25 mouse cellular contexts compared by ENCODE assay signal in the genomic region with DNA sequence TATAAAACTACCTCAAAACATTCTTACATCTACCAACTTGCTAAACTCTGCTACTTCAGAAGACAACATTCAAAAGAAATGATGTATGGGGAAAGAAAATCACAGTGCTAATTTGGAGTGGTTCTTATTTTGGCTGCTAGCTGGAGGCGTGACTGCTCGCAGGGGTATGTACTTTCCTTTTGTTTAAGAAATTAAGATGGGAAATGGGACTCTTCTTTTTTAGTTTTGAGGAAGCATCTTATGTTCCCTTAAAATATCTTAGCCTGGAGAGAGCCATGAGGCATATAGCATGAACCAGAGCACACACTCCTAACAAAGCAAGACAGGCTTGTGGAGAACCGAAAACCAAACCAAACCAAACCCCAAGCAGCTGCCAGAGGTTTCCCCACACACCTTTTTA.
DNase-seq lines count a peak whose midpoint lies in the region; ATAC-seq and TF ChIP-seq lines count a peak whose summit lies in the region.
"Had no signal": no experiment of that assay in that cellular context is flagged by ENCODE, and none has a peak within 500 bp of the region (broad histone marks: within the 10 kb centered on the region; RNA-seq: fewer than 3 reads in every experiment).

No protein-coding gene starts in this region.

- TF ChIP-seq CTCF in left cerebral cortex, adult 2 months (IDR thresholded peaks at IDR 0.05) = no peak
- no peak for TF ChIP-seq CTCF in cortical plate, adult 2 months (IDR thresholded peaks at IDR 0.05; ENCODE audit: extremely low read depth, insufficient read depth, low read length)

- H3K4me1 ChIP-seq in cortical plate, adult 2 months (ENCODE audit: control insufficient read depth, insufficient read depth, low read length) = peaks cover 19% of the 10 kb centered on the region
- H3K4me1 ChIP-seq: embryonic facial prominence, embryonic 10.5 days; forebrain, embryonic 13.5 days; forebrain, embryonic 15.5 days had no signal

- TF ChIP-seq POLR2A in cortical plate, adult 2 months (IDR thresholded peaks at IDR 0.05; ENCODE audit: extremely low read depth, insufficient read depth, low read length) = no peak

- peak overlapping the region; percentile 69 for H3K27ac ChIP-seq in left cerebral cortex, adult 2 months
- peak overlapping the region; percentile 43; the same call in 1 of the 2 replicates for H3K27ac ChIP-seq in cortical plate, adult 2 months (ENCODE audit: insufficient read depth, low read length)
- H3K27ac ChIP-seq: embryonic facial prominence, embryonic 10.5 days; embryonic facial prominence, embryonic 12.5 days; forebrain, embryonic 13.5 days; forebrain, embryonic 15.5 days had no signal

- no peak for DNase-seq in frontal cortex, postnatal 10 days (ENCODE audit: low spot score in 2 of 2)
- no peak for DNase-seq in left cerebral cortex, adult 2 months (ENCODE audit: extremely low spot score in 1 of 2, low spot score in 2 of 2)
- DNase-seq in left cerebral cortex, postnatal 4 days = no peak
- peak; percentile 60 for DNase-seq in brain, adult 2 months (ENCODE audit: low read depth, low spot score)
- DNase-seq in kidney, adult 9 months = no peak
- no peak for DNase-seq in urinary bladder, postnatal 25 days (ENCODE audit: low spot score)
- DNase-seq: adrenal gland, adult 8-10 months; adrenal gland, postnatal 14 days; adrenal gland, postnatal 36 days; B cell, adult 2 months; cerebellum, adult 11-12 months; cerebellum, adult 8-10 months; cerebellum, adult 9-11 months; cerebellum, postnatal 14 days; cerebellum, postnatal 36 days; forebrain, postnatal 0 days had no signal

- intact Hi-C loops in left cerebral cortex, adult 2 months (cut with DNase I) = loop anchor here (2.0 to 5.0 kb wide), 2 partner anchors 78 to 140 kb away; no protein-coding TSS in a partner anchor
- intact Hi-C loops in left cerebral cortex, postnatal 4 days (cut with DNase I) = no loop called here

- no peak overlapping the region for H3K4me3 ChIP-seq in left cerebral cortex, adult 2 months
- H3K4me3 ChIP-seq in cortical plate, adult 2 months (ENCODE audit: insufficient read depth, low read length) = no peak overlapping the region
- H3K4me3 ChIP-seq: embryonic facial prominence, embryonic 10.5 days; embryonic facial prominence, embryonic 12.5 days; forebrain, embryonic 13.5 days; forebrain, embryonic 15.5 days had no signal

- ATAC-seq in frontal cortex, adult (ENCODE audit: low TSS enrichment) = peak; percentile 18
- ATAC-seq: activated CD4-positive, CD25-positive, alpha-beta regulatory T cell, adult 4 months; CD4-positive, CD25-positive, alpha-beta regulatory T cell, adult 4 months; forebrain, embryonic 13.5 days; forebrain, embryonic 15.5 days; forebrain, postnatal 0 days; Patski had no signal
